Mouse (Mus musculus) spleen, adult 2 months (tissue): ENCODE results near the gene Cited4.

Experiments used
- CTCF ChIP-seq: fragments of 200-500 bp; IDR thresholded peaks from 2 replicates; pipeline ENCODE4 v1.5.1; 2011; ENCODE audit warnings: mild to moderate bottlenecking, inconsistent platforms; ENCODE audit not compliant: insufficient read depth, insufficient read length, insufficient replicate concordance; ENCODE audit errors: extremely low read depth
- POLR2A ChIP-seq: fragments of 200-500 bp; IDR thresholded peaks from 2 replicates; pipeline ENCODE4 v1.6.1; 2011; ENCODE audit warnings: low read depth, low read length, inconsistent platforms

GRCm38 (mm10) chr4:120716765-120717164 lies 50.4 kb downstream of the Cited4 start:
- TF ChIP-seq POLR2A, result no peak
- no peak for TF ChIP-seq CTCF
